Mouse (Mus musculus): ENCODE data around the gene Zfp618. TPM values are rescaled to one million over a fixed set of nuclear protein-coding genes. Genes with fewer than 3 reads are reported as not detected.

Gene Zfp618
- polyA plus RNA-seq, 1 experiment from 2014 or later = 18.4 TPM

DNA sequence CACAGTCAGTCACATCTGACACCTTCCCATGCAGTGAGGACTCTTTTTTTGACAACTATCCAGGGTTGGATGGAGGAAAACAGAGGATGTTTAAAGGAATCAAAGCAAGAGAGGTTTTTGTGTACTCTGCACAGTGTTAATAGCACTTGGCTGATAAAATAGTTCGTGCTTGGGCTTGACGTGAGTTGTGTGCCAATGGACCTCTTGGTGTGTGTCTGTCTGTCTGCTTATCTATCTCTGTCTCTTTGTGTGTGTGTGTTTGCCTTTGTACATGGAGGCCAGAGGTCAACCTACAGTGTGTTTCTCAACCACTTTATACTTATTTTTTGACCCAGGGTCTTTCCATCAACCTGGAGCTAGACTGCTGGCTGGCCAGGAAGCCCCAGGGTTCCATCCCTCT lies 27.8 kb downstream of the Zfp618 start:
- 61% methylated on average over 2 of the region's 2 CpGs for WGBS
- ATAC-seq = no peak
- Histone ChIP-seq H3K4me3 (replicated peaks; ENCODE audit: low read length) (no peak overlapping the region), H3K9me3 (ENCODE audit: control insufficient read depth, low read length) (no peaks in the 10 kb centered on the region), H3K4me2 (ENCODE audit: low read length) (no peak overlapping the region), H3K27me3 (replicated peaks; ENCODE audit: control insufficient read depth, insufficient read depth, low read length) (no peaks in the 10 kb centered on the region), H3K9ac (replicated peaks; ENCODE audit: low read depth, low read length) (no peak overlapping the region), H3K4me1 (replicated peaks; ENCODE audit: control insufficient read depth, insufficient read depth, low read length) (peaks cover 11% of the 10 kb centered on the region), H3K27ac (ENCODE audit: low read length) (no peak overlapping the region), H3K36me3 (ENCODE audit: control insufficient read depth, insufficient read depth) (no peaks in the 10 kb centered on the region)

DNA sequence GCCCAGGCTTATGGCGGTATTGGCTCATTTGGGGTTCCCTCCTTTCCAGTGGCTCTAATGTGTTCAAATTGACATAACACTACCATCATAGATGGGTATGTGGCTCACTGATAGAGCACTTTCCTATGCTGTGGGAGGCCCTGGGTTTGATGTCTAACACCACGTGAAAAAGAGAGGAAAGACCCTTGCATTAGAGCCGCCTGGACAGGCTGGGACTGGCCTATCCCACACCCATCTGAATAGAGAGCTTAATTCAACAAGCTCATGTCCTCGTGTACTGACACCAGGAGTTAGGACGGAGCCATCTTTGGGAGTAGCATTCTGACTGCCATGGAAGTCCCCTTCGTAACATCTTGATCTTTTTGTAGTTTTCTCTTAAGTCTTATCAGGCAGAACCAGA lies 32.2 kb downstream of the Zfp618 start:
- H3K36me3 ChIP-seq (ENCODE audit: control insufficient read depth, insufficient read depth) = no peaks in the 10 kb centered on the region
- no peak overlapping the region for H3K9ac ChIP-seq (replicated peaks; ENCODE audit: low read depth, low read length)
- no peaks in the 10 kb centered on the region for H3K9me3 ChIP-seq (ENCODE audit: control insufficient read depth, low read length)
- 87% methylated on average over 6 of the region's 6 CpGs for WGBS
- no peak for ATAC-seq
- no peak overlapping the region for H3K27ac ChIP-seq (ENCODE audit: low read length)
- H3K4me1 ChIP-seq (replicated peaks; ENCODE audit: control insufficient read depth, insufficient read depth, low read length) = peaks cover 17% of the 10 kb centered on the region
- H3K4me3 ChIP-seq (replicated peaks; ENCODE audit: low read length) = no peak overlapping the region
- no peak overlapping the region for H3K4me2 ChIP-seq (ENCODE audit: low read length)
- no peaks in the 10 kb centered on the region for H3K27me3 ChIP-seq (replicated peaks; ENCODE audit: control insufficient read depth, insufficient read depth, low read length)

DNA sequence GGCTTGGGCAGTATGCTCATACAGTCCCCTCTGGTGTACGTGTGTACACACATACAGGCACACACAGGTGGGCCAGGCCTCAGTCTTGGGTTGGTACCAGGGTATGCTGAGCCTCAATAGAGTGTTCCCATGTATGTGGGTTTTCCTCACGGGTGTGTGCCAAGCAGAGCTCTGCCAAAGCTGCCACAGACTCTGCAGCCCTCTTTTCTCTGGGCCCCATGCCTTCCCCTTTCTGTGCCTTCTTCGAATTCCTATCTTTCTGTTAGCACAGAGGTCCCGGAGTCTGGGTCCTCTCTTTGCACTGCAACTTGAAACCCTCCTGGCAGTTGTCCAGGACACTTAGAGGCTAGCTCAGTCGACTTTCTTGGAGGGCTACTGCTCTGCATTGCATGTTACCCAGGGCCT lies 33.1 kb downstream of the Zfp618 start:
- 9% methylated on average over 5 of the region's 5 CpGs for WGBS
- no peak overlapping the region for H3K4me2 ChIP-seq (ENCODE audit: low read length)
- no peak overlapping the region for H3K4me3 ChIP-seq (replicated peaks; ENCODE audit: low read length)
- H3K27ac ChIP-seq (ENCODE audit: low read length) = no peak overlapping the region
- peaks cover 17% of the 10 kb centered on the region for H3K4me1 ChIP-seq (replicated peaks; ENCODE audit: control insufficient read depth, insufficient read depth, low read length)
- peak; percentile 75 for ATAC-seq
- H3K27me3 ChIP-seq (replicated peaks; ENCODE audit: control insufficient read depth, insufficient read depth, low read length) = no peaks in the 10 kb centered on the region
- no peak overlapping the region for H3K9ac ChIP-seq (replicated peaks; ENCODE audit: low read depth, low read length)
- H3K9me3 ChIP-seq (ENCODE audit: control insufficient read depth, low read length) = no peaks in the 10 kb centered on the region
- no peaks in the 10 kb centered on the region for H3K36me3 ChIP-seq (ENCODE audit: control insufficient read depth, insufficient read depth)

DNA sequence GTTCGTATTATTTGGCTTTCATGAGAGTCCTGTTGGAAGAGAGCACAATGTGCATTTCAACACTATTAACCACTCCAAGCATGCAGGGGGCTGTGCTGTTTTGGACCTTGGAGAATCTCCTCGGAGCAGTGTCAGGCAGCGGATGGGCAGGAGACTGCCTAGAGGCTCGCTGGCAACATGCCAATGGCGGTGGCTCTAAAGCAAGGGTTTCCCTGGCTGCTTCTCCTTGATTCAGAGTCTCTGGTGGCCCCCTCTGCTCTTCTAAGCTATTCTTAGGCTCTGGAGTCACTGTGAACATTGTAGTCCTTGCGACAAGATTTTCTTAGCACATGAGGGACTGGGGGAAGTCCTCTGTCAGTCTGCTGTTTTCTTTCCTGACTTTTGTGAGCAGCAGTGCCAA lies 33.5 kb downstream of the Zfp618 start:
- 22% methylated on average over 6 of the region's 6 CpGs for WGBS
- H3K4me3 ChIP-seq (replicated peaks; ENCODE audit: low read length) = no peak overlapping the region
- H3K9me3 ChIP-seq (ENCODE audit: control insufficient read depth, low read length) = no peaks in the 10 kb centered on the region
- no peaks in the 10 kb centered on the region for H3K36me3 ChIP-seq (ENCODE audit: control insufficient read depth, insufficient read depth)
- peaks cover 17% of the 10 kb centered on the region for H3K4me1 ChIP-seq (replicated peaks; ENCODE audit: control insufficient read depth, insufficient read depth, low read length)
- H3K27ac ChIP-seq (ENCODE audit: low read length) = no peak overlapping the region
- H3K9ac ChIP-seq (replicated peaks; ENCODE audit: low read depth, low read length) = no peak overlapping the region
- no peak overlapping the region for H3K4me2 ChIP-seq (ENCODE audit: low read length)
- no peak; the same call in 1 of the 2 replicates for ATAC-seq
- H3K27me3 ChIP-seq (replicated peaks; ENCODE audit: control insufficient read depth, insufficient read depth, low read length) = no peaks in the 10 kb centered on the region

DNA sequence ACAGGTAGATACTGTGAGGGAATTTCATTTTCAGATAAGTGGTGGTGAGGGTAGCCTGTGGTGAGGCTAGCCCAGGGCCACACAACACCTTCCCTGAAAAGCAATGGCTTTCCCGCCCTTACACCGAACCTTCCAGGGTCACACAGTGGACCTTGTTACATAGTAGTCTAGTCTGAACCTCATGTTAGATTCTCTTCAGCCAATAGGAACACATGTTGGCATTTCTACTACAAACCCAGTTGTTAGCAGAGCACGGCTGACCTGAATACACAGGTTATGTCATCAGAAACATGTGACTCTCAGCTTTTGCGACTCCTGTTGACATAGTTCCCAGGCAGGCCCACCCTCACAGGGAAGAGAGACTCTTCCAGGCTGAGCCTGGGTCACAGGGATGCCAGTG lies 33.9 kb downstream of the Zfp618 start:
- ATAC-seq = no peak
- Histone ChIP-seq H3K4me1 (replicated peaks; ENCODE audit: control insufficient read depth, insufficient read depth, low read length) (peaks cover 17% of the 10 kb centered on the region), H3K27me3 (replicated peaks; ENCODE audit: control insufficient read depth, insufficient read depth, low read length) (no peaks in the 10 kb centered on the region), H3K4me2 (ENCODE audit: low read length) (no peak overlapping the region), H3K36me3 (ENCODE audit: control insufficient read depth, insufficient read depth) (no peaks in the 10 kb centered on the region), H3K9ac (replicated peaks; ENCODE audit: low read depth, low read length) (no peak overlapping the region), H3K9me3 (ENCODE audit: control insufficient read depth, low read length) (no peaks in the 10 kb centered on the region), H3K27ac (ENCODE audit: low read length) (no peak overlapping the region), H3K4me3 (replicated peaks; ENCODE audit: low read length) (no peak overlapping the region)
- 79% methylated on average over 4 of the region's 4 CpGs for WGBS

DNA sequence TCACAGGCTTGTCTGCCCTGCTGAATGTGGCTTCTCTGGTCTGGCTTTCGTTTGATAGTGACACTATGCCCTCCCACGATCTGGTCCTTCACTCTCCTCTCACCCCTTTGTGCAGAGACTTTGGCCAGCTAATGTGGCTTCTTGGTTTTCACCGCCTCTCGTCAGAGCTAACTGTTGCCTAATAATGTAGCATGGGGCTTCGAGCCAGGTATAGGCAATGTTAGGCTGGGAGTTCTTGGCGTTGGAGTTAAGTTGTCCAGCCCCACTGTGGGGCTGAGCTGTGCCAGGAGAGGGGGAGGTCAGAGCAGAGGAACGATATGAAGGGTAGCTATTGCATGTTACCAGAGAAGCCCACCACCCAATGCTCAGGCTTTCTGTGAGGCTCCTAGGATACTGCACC lies 34.5 kb downstream of the Zfp618 start:
- Histone ChIP-seq H3K9ac (replicated peaks; ENCODE audit: low read depth, low read length) (no peak overlapping the region), H3K4me3 (replicated peaks; ENCODE audit: low read length) (no peak overlapping the region), H3K4me1 (replicated peaks; ENCODE audit: control insufficient read depth, insufficient read depth, low read length) (peaks cover 20% of the 10 kb centered on the region), H3K36me3 (ENCODE audit: control insufficient read depth, insufficient read depth) (no peaks in the 10 kb centered on the region), H3K9me3 (ENCODE audit: control insufficient read depth, low read length) (no peaks in the 10 kb centered on the region), H3K27me3 (replicated peaks; ENCODE audit: control insufficient read depth, insufficient read depth, low read length) (no peaks in the 10 kb centered on the region), H3K27ac (ENCODE audit: low read length) (no peak overlapping the region), H3K4me2 (ENCODE audit: low read length) (no peak overlapping the region)
- no peak for ATAC-seq
- 76% methylated on average over 7 of the region's 7 CpGs for WGBS

DNA sequence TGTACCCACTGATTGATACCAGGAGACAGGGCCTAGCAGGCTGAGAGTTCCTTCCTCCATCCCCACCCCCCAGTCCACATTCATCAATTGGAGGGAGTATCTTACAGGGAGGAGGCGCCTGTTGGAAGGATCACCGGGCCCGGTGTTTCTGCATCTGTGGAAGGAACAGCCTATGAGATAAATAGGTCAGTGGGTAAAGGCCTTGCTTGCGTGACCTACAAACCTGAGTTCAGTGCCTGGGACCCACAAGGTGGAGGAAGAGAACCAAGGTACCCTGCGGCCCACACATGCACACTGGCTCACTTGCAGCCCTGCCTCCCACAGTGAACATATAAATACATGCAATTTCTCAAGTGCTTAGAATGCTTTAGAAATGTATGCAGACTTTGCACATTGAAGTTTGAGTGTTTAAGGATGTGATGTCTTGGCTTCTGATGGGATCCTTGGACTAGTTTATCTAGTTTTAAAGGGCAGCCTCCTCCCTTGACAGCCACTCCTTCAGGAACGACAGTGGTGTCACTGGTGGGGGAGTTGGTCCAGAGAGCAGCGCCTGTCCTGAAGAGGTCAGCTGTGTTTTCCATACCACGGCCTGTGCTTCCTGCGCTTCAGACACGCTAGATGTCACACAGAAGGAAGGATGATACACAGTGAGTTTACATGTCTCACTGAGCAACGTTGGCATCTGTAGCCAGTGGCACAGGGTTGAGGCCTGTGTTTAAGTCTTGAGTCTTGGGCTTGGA lies 35.1 kb downstream of the Zfp618 start:
- Histone ChIP-seq H3K9ac (replicated peaks; ENCODE audit: low read depth, low read length) (no peak overlapping the region), H3K4me3 (replicated peaks; ENCODE audit: low read length) (no peak overlapping the region), H3K9me3 (ENCODE audit: control insufficient read depth, low read length) (no peaks in the 10 kb centered on the region), H3K27ac (ENCODE audit: low read length) (no peak overlapping the region), H3K36me3 (ENCODE audit: control insufficient read depth, insufficient read depth) (no peaks in the 10 kb centered on the region), H3K4me2 (ENCODE audit: low read length) (no peak overlapping the region), H3K4me1 (replicated peaks; ENCODE audit: control insufficient read depth, insufficient read depth, low read length) (peaks cover 20% of the 10 kb centered on the region), H3K27me3 (replicated peaks; ENCODE audit: control insufficient read depth, insufficient read depth, low read length) (no peaks in the 10 kb centered on the region)
- no peak for ATAC-seq
- WGBS = 93% methylated on average over 11 of the region's 11 CpGs

DNA sequence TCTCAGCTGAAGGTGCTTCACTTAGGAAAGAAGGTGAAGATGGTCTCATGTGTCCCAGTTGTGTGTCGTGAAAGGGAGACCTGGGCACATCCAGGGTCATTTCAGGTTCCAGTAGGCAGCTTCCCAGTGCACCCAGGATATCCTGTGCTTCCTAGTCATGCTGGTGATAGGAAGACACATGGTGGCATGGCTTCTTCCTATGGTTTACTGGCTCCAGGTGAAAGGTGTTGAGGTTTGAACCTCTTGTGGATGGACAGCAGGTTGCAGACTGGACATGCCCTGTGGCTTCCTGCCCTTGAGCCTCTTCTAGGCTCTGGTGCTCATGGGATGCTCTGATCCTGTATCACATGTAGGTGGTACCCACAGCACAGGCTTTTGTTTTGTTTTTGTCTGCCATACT lies 37.0 kb downstream of the Zfp618 start:
- no peak for ATAC-seq
- no peaks in the 10 kb centered on the region for H3K27me3 ChIP-seq (replicated peaks; ENCODE audit: control insufficient read depth, insufficient read depth, low read length)
- H3K36me3 ChIP-seq (ENCODE audit: control insufficient read depth, insufficient read depth) = no peaks in the 10 kb centered on the region
- no peak overlapping the region for H3K4me3 ChIP-seq (replicated peaks; ENCODE audit: low read length)
- no peaks in the 10 kb centered on the region for H3K9me3 ChIP-seq (ENCODE audit: control insufficient read depth, low read length)
- H3K4me2 ChIP-seq (ENCODE audit: low read length) = no peak overlapping the region
- H3K9ac ChIP-seq (replicated peaks; ENCODE audit: low read depth, low read length) = no peak overlapping the region
- no peak overlapping the region for H3K27ac ChIP-seq (ENCODE audit: low read length)
- peaks cover 20% of the 10 kb centered on the region for H3K4me1 ChIP-seq (replicated peaks; ENCODE audit: control insufficient read depth, insufficient read depth, low read length)
- WGBS = 93% methylated on average over 1 of the region's 1 CpGs

DNA sequence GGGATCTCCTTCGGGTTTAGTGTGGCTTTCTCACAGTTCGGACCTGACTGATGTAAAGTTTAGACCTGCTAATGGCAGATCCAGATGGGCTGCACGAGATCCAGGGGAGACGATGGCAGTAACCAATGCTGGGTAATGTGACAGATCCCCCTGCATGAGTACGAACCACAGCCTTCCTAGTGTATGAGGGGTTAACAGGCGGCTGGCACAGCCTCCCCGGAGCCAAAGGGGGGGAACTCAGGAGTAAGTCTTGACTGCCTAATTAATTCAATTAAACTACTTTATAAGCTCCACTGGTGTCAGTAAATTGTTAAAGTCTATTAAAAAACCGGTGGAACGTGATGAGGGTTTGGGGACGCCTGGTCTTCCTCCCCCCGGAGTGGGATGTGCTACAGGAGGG lies 39.1 kb downstream of the Zfp618 start:
- H3K27me3 ChIP-seq (replicated peaks; ENCODE audit: control insufficient read depth, insufficient read depth, low read length) = no peaks in the 10 kb centered on the region
- WGBS = 48% methylated on average over 11 of the region's 11 CpGs
- H3K4me3 ChIP-seq (replicated peaks; ENCODE audit: low read length) = no peak overlapping the region
- H3K9ac ChIP-seq (replicated peaks; ENCODE audit: low read depth, low read length) = no peak overlapping the region
- H3K36me3 ChIP-seq (ENCODE audit: control insufficient read depth, insufficient read depth) = no peaks in the 10 kb centered on the region
- 0 out of 2 replicates have a peak, but pooled peaks cover 4% of the 10 kb centered on the region for H3K4me1 ChIP-seq (replicated peaks; ENCODE audit: control insufficient read depth, insufficient read depth, low read length)
- H3K27ac ChIP-seq (ENCODE audit: low read length) = no peak overlapping the region
- H3K9me3 ChIP-seq (ENCODE audit: control insufficient read depth, low read length) = no peaks in the 10 kb centered on the region
- no peak overlapping the region for H3K4me2 ChIP-seq (ENCODE audit: low read length)
- ATAC-seq = peak; percentile 16; the same call in 1 of the 2 replicates

All from forebrain, embryonic 16.5 days (tissue).